Mouse (Mus musculus) lung, embryonic 14.5 days (tissue): ENCODE data around the gene Gm49027. TPM values are rescaled to one million over a fixed set of nuclear protein-coding genes. Genes with fewer than 3 reads are reported as not detected.
A peak's percentile ranks its signal among the peaks of the same experiment; 100 is the strongest.
"Not testable (repeated sequence)": the region's sequence is repeated elsewhere in the genome, so short reads cannot be mapped to it uniquely, and the experiment has no call there.

Experiments used
- ATAC-seq: fragments of 200-750 bp; cut with Nextera tagmentation; 2 replicates; pipeline ENCODE4 v1.8.0; 2017; ENCODE audit warnings: mild to moderate bottlenecking, moderate TSS enrichment, moderate library complexity; ENCODE audit not compliant: insufficient read depth
- DNase-seq: peaks from one replicate; pipeline ENCODE4 v3.0.0-alpha.2; 2015
- H3K27ac ChIP-seq: fragments of 300-500 bp; sonication (generic); 2 replicates; pipeline ENCODE4 v1.5.1; 2014; ENCODE audit warnings: low read depth, mild to moderate bottlenecking, moderate library complexity
- H3K27me3 ChIP-seq: fragments of 300-500 bp; sonication (generic); 2 replicates; pipeline ENCODE4 v1.6.1; 2014; ENCODE audit warnings: low read length, control low read depth; ENCODE audit not compliant: insufficient read depth
- H3K36me3 ChIP-seq: fragments of 300-500 bp; sonication (generic); 2 replicates; pipeline ENCODE4 v1.6.1; 2014; ENCODE audit warnings: control low read depth; ENCODE audit not compliant: insufficient read depth
- H3K4me1 ChIP-seq: fragments of 300-500 bp; sonication (generic); 2 replicates; pipeline ENCODE4 v1.6.1; 2014; ENCODE audit warnings: antibody characterized with exemption, control low read depth; ENCODE audit not compliant: insufficient read depth
- H3K4me2 ChIP-seq: fragments of 300-500 bp; sonication (generic); 2 replicates; pipeline ENCODE4 v1.6.1; 2014; ENCODE audit warnings: mild to moderate bottlenecking
- H3K4me3 ChIP-seq: fragments of 300-500 bp; sonication (generic); 2 replicates; pipeline ENCODE4 v1.5.1; 2014; ENCODE audit warnings: low read depth, low read length
- H3K9ac ChIP-seq: fragments of 300-500 bp; sonication (generic); 2 replicates; pipeline ENCODE4 v1.6.1; 2014
- H3K9me3 ChIP-seq: fragments of 300-500 bp; sonication (generic); 2 replicates; pipeline ENCODE4 v1.6.1; 2016; ENCODE audit warnings: low read depth, low read length, control low read depth
- CTCF ChIP-seq: IDR thresholded peaks from 2 replicates; pipeline ENCODE4 v1.5.1; 2016; ENCODE audit warnings: antibody characterized with exemption, low read depth
- WGBS: fragments of 180-500 bp; shearing (Covaris S2); extraction: QIAGEN DNeasy Blood & Tissue Kit; methylation state at CpG from one replicate; pipeline ENCODE4 v1.1.7; 2014; 5-methylcytosine and 5-hydroxymethylcytosine counted together
- polyA plus RNA-seq: library from polyadenylated mRNA; unstranded; fragments of >200 nt; fragmentation: Nextera tagmentation; extraction: Ambion mirVana; gene quantifications from 2 replicates; pipeline ENCODE4 v1.2.1, GENCODE M21; 2014

The Gm49027 gene
- polyA plus RNA-seq, 1 experiment from 2014 or later: 0.53 TPM

- Histone ChIP-seq H3K27me3 (no peaks in the 10 kb centered on the region), H3K4me3 (no peak overlapping the region), H3K9me3 (no peaks in the 10 kb centered on the region), H3K4me1 (peaks cover 8% of the 10 kb centered on the region; the same call in 1 of the 2 replicates), H3K36me3 (peaks cover 30% of the 10 kb centered on the region), H3K4me2 (no peak overlapping the region), H3K27ac (no peak overlapping the region), H3K9ac (no peak overlapping the region)
- ATAC-seq (no peak), DNase-seq (no peak)
- 83% methylated on average over 1 of the region's 1 CpGs for WGBS
- TF ChIP-seq CTCF: no peak
Observed at GRCm38 (mm10) chr5:123521621-123522020, 3.7 kb downstream of the Gm49027 start.

GRCm38 (mm10) chr5:123520666-123521065, 4.6 kb downstream of the Gm49027 start:
- WGBS: 83% methylated on average over 9 of the region's 9 CpGs

GRCm38 (mm10) chr5:123514871-123515270, 10.4 kb downstream of the Gm49027 start:
- Histone ChIP-seq H3K36me3 (peaks cover 58% of the 10 kb centered on the region), H3K27ac (no peak overlapping the region), H3K9me3 (no peaks in the 10 kb centered on the region), H3K4me3 (no peak overlapping the region), H3K4me1 (no peaks in the 10 kb centered on the region), H3K9ac (no peak overlapping the region), H3K27me3 (no peaks in the 10 kb centered on the region), H3K4me2 (no peak overlapping the region)
- WGBS: 81% methylated on average over 5 of the region's 5 CpGs
- TF ChIP-seq CTCF: no peak
- DNase-seq (no peak), ATAC-seq (no peak)

More at GRCm38 (mm10) chr5:123520666-123521065, 4.6 kb downstream of the Gm49027 start:
- ATAC-seq (no peak), DNase-seq (no peak)
- Histone ChIP-seq H3K9ac (no peak overlapping the region), H3K4me1 (peaks cover 8% of the 10 kb centered on the region; the same call in 1 of the 2 replicates), H3K27ac (no peak overlapping the region), H3K27me3 (no peaks in the 10 kb centered on the region), H3K36me3 (peaks cover 34% of the 10 kb centered on the region), H3K4me3 (no peak overlapping the region), H3K4me2 (no peak overlapping the region), H3K9me3 (no peaks in the 10 kb centered on the region)
- TF ChIP-seq CTCF: no peak

GRCm38 (mm10) chr5:123512102-123512501, 13.2 kb downstream of the Gm49027 start:
- Histone ChIP-seq H3K36me3 (peaks cover 32% of the 10 kb centered on the region), H3K27ac (no peak overlapping the region), H3K4me2 (no peak overlapping the region), H3K9ac (no peak overlapping the region), H3K4me3 (no peak overlapping the region), H3K4me1 (peaks cover 6% of the 10 kb centered on the region; the same call in 1 of the 2 replicates), H3K9me3 (no peaks in the 10 kb centered on the region), H3K27me3 (peaks cover 20% of the 10 kb centered on the region; the same call in 1 of the 2 replicates)
- DNase-seq (no peak), ATAC-seq (no peak)
- 64% methylated on average over 3 of the region's 3 CpGs for WGBS
- TF ChIP-seq CTCF: no peak

GRCm38 (mm10) chr5:123511426-123511825, 13.9 kb downstream of the Gm49027 start:
- Histone ChIP-seq H3K36me3 (peaks cover 30% of the 10 kb centered on the region), H3K27me3 (peaks cover 22% of the 10 kb centered on the region; the same call in 1 of the 2 replicates)
- not testable (repeated sequence) for H3K9me3 ChIP-seq, ATAC-seq, DNase-seq, H3K4me2 ChIP-seq, H3K4me3 ChIP-seq, H3K9ac ChIP-seq, H3K4me1 ChIP-seq, H3K27ac ChIP-seq
- WGBS: 68% methylated on average over 3 of the region's 3 CpGs

- Histone ChIP-seq H3K4me3 (no peak within 1 kb of the TSS), H3K4me1 (peaks cover 6% of the 10 kb centered on the region; the same call in 1 of the 2 replicates), H3K36me3 (peaks cover 22% of the 10 kb centered on the region), H3K4me2 (no peak within 1 kb of the TSS), H3K27me3 (peaks cover 22% of the 10 kb centered on the region; the same call in 1 of the 2 replicates), H3K9ac (no peak within 1 kb of the TSS), H3K27ac (no peak within 1 kb of the TSS), H3K9me3 (no peaks in the 10 kb centered on the region)
- 83% methylated on average over 5 of the region's 5 CpGs for WGBS
- TF ChIP-seq CTCF: no peak
- DNase-seq: no peak
- ATAC-seq: no peak
Observed at GRCm38 (mm10) chr5:123510160-123510559, 15.1 kb downstream of the Gm49027 start, which contains the start of gene B3gnt4. Gene B3gnt4 (plus strand): TSS chr5:123510460.

- 10% methylated on average over 12 of the region's 12 CpGs for WGBS
Observed at GRCm38 (mm10) chr5:123508921-123509320, 16.4 kb downstream of the Gm49027 start.

More at GRCm38 (mm10) chr5:123508921-123509320, 16.4 kb downstream of the Gm49027 start:
- Histone ChIP-seq H3K9ac (peak overlapping the region; percentile 48; the same call in 1 of the 2 replicates), H3K27ac (no peak overlapping the region), H3K4me2 (peak overlapping the region; percentile 89), H3K36me3 (peaks cover 14% of the 10 kb centered on the region; the same call in 1 of the 2 replicates), H3K4me1 (peaks cover 6% of the 10 kb centered on the region; the same call in 1 of the 2 replicates), H3K27me3 (peaks cover 22% of the 10 kb centered on the region; the same call in 1 of the 2 replicates), H3K9me3 (no peaks in the 10 kb centered on the region), H3K4me3 (peak overlapping the region; percentile 52)
- DNase-seq (peak; percentile 37), ATAC-seq (no peak)
- no peak for TF ChIP-seq CTCF
